Mouse (Mus musculus) G1E (cell line): ENCODE results near the gene B230217C12Rik. TPM values are rescaled to one million over a fixed set of nuclear protein-coding genes. Genes with fewer than 3 reads are reported as not detected.

Source experiments
- ATAC-seq: 2 replicates; pipeline ENCODE4 v1.8.0; 2016; ENCODE audit warnings: mild to moderate bottlenecking; ENCODE audit not compliant: insufficient number of reproducible peaks, poor library complexity, low FRiP score, severe bottlenecking; ENCODE audit errors: extremely low read depth
- DNase-seq: peaks from one replicate; pipeline ENCODE4 v3.0.0; 2012; ENCODE audit warnings: low spot score
- H3K27me3 ChIP-seq: 2 replicates; pipeline ENCODE4 v1.6.1; 2012; ENCODE audit warnings: mild to moderate bottlenecking, low read length, inconsistent platforms; ENCODE audit not compliant: insufficient read depth
- H3K36me3 ChIP-seq: replicated peaks from 2 replicates; pipeline ENCODE3; 2012; ENCODE audit warnings: mild to moderate bottlenecking, inconsistent platforms
- H3K4me1 ChIP-seq: 2 replicates; pipeline ENCODE4 v1.6.1; 2012; ENCODE audit warnings: low read depth, low read length, inconsistent platforms, mixed read lengths; ENCODE audit not compliant: insufficient read depth
- H3K4me3 ChIP-seq: 2 replicates; pipeline ENCODE4 v1.5.1; 2012; ENCODE audit warnings: low read depth, mild to moderate bottlenecking, inconsistent platforms, low read length, moderate library complexity, mixed read lengths
- H3K9me3 ChIP-seq: replicated peaks from 2 replicates; pipeline ENCODE4 v1.6.1; 2012; ENCODE audit warnings: inconsistent platforms
- CTCF ChIP-seq: IDR thresholded peaks from 2 replicates; pipeline ENCODE4 v1.5.1; 2012; ENCODE audit warnings: low read depth, low read length, inconsistent platforms, mixed read lengths
- GATA1 ChIP-seq: IDR thresholded peaks from 2 replicates; pipeline ENCODE4 v1.6.1; 2012; ENCODE audit warnings: borderline replicate concordance, low read length, inconsistent platforms, mixed read lengths
- GATA2 ChIP-seq: IDR thresholded peaks from 2 replicates; pipeline ENCODE4 v1.6.1; 2012; ENCODE audit warnings: low read depth, low read length, inconsistent platforms, borderline replicate concordance
- POLR2AphosphoS5 ChIP-seq: IDR thresholded peaks from 2 replicates; pipeline ENCODE4 v1.6.1; 2012; ENCODE audit warnings: low read depth, low read length, inconsistent platforms; ENCODE audit not compliant: insufficient replicate concordance
- TAL1 ChIP-seq: conservative IDR thresholded peaks from 2 replicates; pipeline ENCODE4 v1.6.1; 2012; ENCODE audit warnings: low read depth, low read length, inconsistent platforms, mixed read lengths
- polyA plus RNA-seq: library from polyadenylated mRNA; stranded (reverse); fragments of >175 nt; gene quantifications from 2 replicates; pipeline ENCODE4 v1.2.3, GENCODE M21; 2012
- total RNA-seq, 2 experiments: library from RNA; stranded (forward) in 1 of 2; stranded (reverse) in 1 of 2; fragments of 200-1000 nt in 1 of 2; fragments of >200 nt in 1 of 2; fragmentation: Nextera tagmentation in 1 of 2; gene quantifications; 2 replicates each; pipeline ENCODE4 v1.2.3; 2014 to 2017

Gene B230217C12Rik
- total and polyA plus RNA-seq, 3 experiments = 0.16 TPM; not detected in 2

DNA sequence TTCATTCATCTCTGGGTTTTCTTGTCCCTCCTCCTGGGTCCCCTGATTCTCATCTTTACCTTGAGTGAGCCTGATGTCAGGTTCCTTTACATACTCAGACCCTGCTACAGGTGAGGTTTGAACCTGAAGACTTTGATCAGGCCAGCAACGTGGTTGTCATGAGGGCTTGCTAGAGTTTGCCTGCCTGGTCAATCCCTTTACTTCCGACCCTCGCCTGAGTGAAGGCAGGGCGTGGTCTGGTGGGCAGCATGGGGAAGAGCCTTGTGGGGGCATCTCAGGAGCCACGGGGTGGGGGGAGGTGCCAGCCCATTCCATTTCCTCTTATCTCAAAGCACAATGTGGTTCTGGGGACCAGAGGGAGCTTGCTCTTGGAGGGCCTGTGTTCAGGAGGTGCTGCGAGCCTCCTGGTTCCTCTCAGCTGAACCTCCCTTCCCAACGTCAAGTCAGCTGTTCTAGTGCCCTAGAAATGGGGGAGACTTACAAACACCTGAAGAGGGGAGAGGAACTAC lies 2.9 kb upstream of the B230217C12Rik start:
- DNase-seq (no peak), ATAC-seq (0 out of 2 replicates have a peak, but pooled peaks have one; percentile 1)
- Histone ChIP-seq H3K27me3 (no peaks in the 10 kb centered on the region; the same call in 1 of the 2 replicates), H3K36me3 (peaks cover 62% of the 10 kb centered on the region), H3K4me1 (peaks cover 42% of the 10 kb centered on the region), H3K4me3 (peak overlapping the region; percentile 21; the same call in 1 of the 2 replicates), H3K9me3 (no peaks in the 10 kb centered on the region)
- TF ChIP-seq GATA1 (no peak), GATA2 (no peak), TAL1 (0 out of 2 replicates have a peak, but pooled peaks have one; percentile 24)

- H3K4me1 ChIP-seq = peaks cover 42% of the 10 kb centered on the region
- no peaks in the 10 kb centered on the region; the same call in 1 of the 2 replicates for H3K27me3 ChIP-seq
- no peak for ATAC-seq
- peaks cover 50% of the 10 kb centered on the region for H3K36me3 ChIP-seq
- H3K4me3 ChIP-seq = no peak overlapping the region
- no peak for DNase-seq
- TF ChIP-seq POLR2AphosphoS5 (no peak), GATA2 (no peak), GATA1 (no peak), TAL1 (no peak), CTCF (no peak)
- H3K9me3 ChIP-seq = no peaks in the 10 kb centered on the region
These were observed 1.7 kb upstream of the B230217C12Rik start for GRCm38 (mm10) chr11:97838779-97839440.

DNA sequence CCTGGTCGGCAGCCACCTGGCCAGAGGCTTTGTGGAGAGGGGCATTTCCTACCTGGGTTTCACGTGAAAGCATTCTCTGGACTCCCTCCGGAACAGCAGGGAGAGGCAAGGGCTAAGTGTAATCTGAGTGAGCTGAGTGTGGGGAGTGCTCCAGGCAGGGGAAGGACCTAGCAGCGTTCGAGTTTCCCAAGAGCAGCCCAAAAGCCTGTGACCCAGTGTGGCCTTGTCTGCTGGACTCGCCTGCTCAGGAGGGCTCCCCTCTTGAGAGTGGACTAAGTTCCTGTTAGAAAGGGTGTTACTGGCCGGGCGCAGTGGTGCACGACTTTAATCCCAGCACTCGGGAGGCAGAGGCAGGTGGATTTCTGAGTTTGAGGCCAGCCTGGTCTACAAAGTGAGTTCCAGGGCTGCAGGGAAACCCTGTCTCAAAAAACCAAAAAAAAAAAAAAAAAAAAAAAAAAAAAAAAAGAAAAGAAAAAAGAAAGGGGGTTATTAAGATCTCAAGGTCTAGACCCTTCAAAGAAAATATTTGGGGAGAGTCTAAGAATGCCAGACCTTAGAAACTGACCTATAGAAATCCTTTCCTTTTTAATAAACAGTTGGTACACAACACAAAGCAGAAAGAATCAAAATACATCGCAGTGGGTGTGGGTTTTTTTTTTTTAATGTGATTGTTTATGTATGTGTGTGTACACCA lies 992 bp upstream of the B230217C12Rik start:
- no peak for DNase-seq
- H3K4me1 ChIP-seq = peaks cover 42% of the 10 kb centered on the region
- no peak for ATAC-seq
- H3K36me3 ChIP-seq = peaks cover 43% of the 10 kb centered on the region
- no peaks in the 10 kb centered on the region; the same call in 1 of the 2 replicates for H3K27me3 ChIP-seq
- no peak overlapping the region for H3K4me3 ChIP-seq
- no peaks in the 10 kb centered on the region for H3K9me3 ChIP-seq
- TF ChIP-seq GATA2 (no peak), GATA1 (no peak), CTCF (no peak), TAL1 (no peak), POLR2AphosphoS5 (no peak)

- Histone ChIP-seq H3K27me3 (no peaks in the 10 kb centered on the region; the same call in 1 of the 2 replicates), H3K9me3 (no peaks in the 10 kb centered on the region), H3K4me3 (no peak overlapping the region), H3K36me3 (peaks cover 38% of the 10 kb centered on the region), H3K4me1 (peaks cover 42% of the 10 kb centered on the region)
- no peak for TF ChIP-seq TAL1
- no peak for TF ChIP-seq GATA2
- no peak for TF ChIP-seq CTCF
- no peak for TF ChIP-seq POLR2AphosphoS5
- no peak for ATAC-seq
- no peak for DNase-seq
These were observed 467 bp upstream of the B230217C12Rik start for GRCm38 (mm10) chr11:97840135-97840490.

DNA sequence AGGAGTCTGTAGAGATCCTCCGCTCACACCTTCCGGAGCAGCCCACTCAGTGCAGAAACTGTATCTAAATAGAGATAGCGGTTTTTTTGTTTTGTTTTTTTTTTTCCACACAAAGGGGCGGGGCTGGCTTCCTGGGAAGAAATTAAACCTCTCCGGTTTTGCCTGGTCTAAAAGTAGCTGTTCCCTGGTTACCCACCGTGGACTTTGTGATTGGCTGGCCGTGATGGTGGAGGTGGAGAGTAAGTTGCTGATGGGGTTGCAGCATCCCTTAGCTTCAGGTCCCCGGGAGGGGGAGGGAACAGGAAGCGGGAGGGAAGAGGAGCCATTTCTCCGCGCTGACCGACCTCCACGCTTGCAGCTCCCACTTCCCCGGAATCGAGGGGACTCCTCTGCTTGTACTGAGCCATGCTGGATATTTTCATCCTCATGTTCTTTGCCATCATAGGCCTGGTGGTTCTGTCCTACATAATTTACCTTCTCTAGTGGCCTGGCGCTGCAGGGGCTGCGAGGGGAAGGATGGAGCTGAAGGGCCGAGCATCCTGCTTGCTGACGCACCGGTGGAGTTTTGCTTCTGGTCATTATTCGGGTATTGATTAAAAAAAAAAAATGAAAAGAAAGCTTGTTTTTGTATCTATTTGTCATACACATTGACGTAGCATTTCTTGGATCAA lies 546 bp downstream of the B230217C12Rik start:
- peaks cover 41% of the 10 kb centered on the region for H3K4me1 ChIP-seq
- H3K36me3 ChIP-seq = peaks cover 28% of the 10 kb centered on the region
- no peak for DNase-seq
- ATAC-seq = no peak
- TF ChIP-seq TAL1 = no peak
- TF ChIP-seq GATA2 = no peak
- no peak for TF ChIP-seq POLR2AphosphoS5
- H3K27me3 ChIP-seq = no peaks in the 10 kb centered on the region; the same call in 1 of the 2 replicates
- H3K4me3 ChIP-seq = no peak overlapping the region; the same call in 1 of the 2 replicates
- H3K9me3 ChIP-seq = no peaks in the 10 kb centered on the region

GRCm38 (mm10) chr11:97842001-97842400 lies 1.4 kb downstream of the B230217C12Rik start:
- no peak for ATAC-seq
- Histone ChIP-seq H3K4me3 (no peak overlapping the region), H3K4me1 (peaks cover 35% of the 10 kb centered on the region), H3K9me3 (no peaks in the 10 kb centered on the region), H3K27me3 (no peaks in the 10 kb centered on the region; the same call in 1 of the 2 replicates), H3K36me3 (peaks cover 20% of the 10 kb centered on the region)
- TF ChIP-seq CTCF (no peak), GATA1 (no peak), GATA2 (no peak), TAL1 (no peak), POLR2AphosphoS5 (no peak)
- no peak for DNase-seq
